Mouse (Mus musculus): Measurements from ENCODE around the gene Olfr1308. TPM values are rescaled to one million over a fixed set of nuclear protein-coding genes. Genes with fewer than 3 reads are reported as not detected.

The Olfr1308 gene
- polyA plus RNA-seq (2014; fragmentation: Nextera tagmentation; extraction: Ambion mirVana): not detected in 2 replicates

GRCm38 (mm10) chr2:111964844-111965243 lies at the start of gene Olfr1308:
Gene Olfr1308 (minus strand): TSS chr2:111964944.
- ATAC-seq (ENCODE audit: low FRiP score): no peak
- Histone ChIP-seq H3K36me3 (ENCODE audit: control insufficient read depth, insufficient read depth, low read length) (no peaks in the 10 kb centered on the region), H3K9me3 (ENCODE audit: control insufficient read depth, low read length) (no peaks in the 10 kb centered on the region), H3K27me3 (ENCODE audit: control insufficient read depth, insufficient read depth, low read length) (no peaks in the 10 kb centered on the region), H3K4me1 (ENCODE audit: control insufficient read depth, insufficient read depth, low read length) (no peaks in the 10 kb centered on the region), H3K9ac (ENCODE audit: low read length) (no peak within 1 kb of the TSS), H3K4me3 (ENCODE audit: low read depth, low read length) (no peak within 1 kb of the TSS), H3K4me2 (no peak within 1 kb of the TSS), H3K27ac (ENCODE audit: low read depth, low read length) (no peak within 1 kb of the TSS)
- 54% methylated on average over 1 of the region's 1 CpGs for WGBS
- DNase-seq (ENCODE audit: low spot score, missing footprints): no peak

- H3K9me3 ChIP-seq (ENCODE audit: control insufficient read depth, low read length): no peaks in the 10 kb centered on the region
- ATAC-seq (ENCODE audit: low FRiP score): no peak
- H3K27me3 ChIP-seq (ENCODE audit: control insufficient read depth, insufficient read depth, low read length): no peaks in the 10 kb centered on the region
- H3K9ac ChIP-seq (ENCODE audit: low read length): no peak within 1 kb of the TSS
- H3K4me1 ChIP-seq (ENCODE audit: control insufficient read depth, insufficient read depth, low read length): no peaks in the 10 kb centered on the region
- DNase-seq (ENCODE audit: low spot score, missing footprints): no peak
- H3K4me2 ChIP-seq: no peak within 1 kb of the TSS
- H3K27ac ChIP-seq (ENCODE audit: low read depth, low read length): no peak within 1 kb of the TSS
- no peak within 1 kb of the TSS for H3K4me3 ChIP-seq (ENCODE audit: low read depth, low read length)
- no peaks in the 10 kb centered on the region for H3K36me3 ChIP-seq (ENCODE audit: control insufficient read depth, insufficient read depth, low read length)
Measured at GRCm38 (mm10) chr2:112012608-112013007, 47.9 kb upstream of the Olfr1308 start, which contains the start of gene Olfr1310. Gene Olfr1310 (minus strand): TSS chr2:112012708.

DNA sequence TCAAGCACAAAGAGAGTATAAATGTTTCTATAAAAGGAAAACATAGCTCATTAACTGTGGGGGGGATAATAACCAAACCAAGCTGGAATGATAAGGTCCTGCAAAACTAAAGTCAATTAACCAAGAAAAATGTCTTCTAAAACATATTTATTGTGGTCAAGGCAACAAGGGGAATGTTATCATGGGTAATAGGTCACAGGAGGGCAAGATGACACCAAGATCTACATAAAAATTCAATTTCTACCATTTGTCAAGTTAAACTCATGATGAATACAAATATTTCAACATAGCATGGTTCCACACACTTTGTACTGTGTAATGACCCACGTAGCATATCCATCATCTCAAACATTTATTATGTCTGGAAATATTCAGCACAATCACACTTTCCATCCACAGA lies 25.4 kb upstream of the Olfr1308 start, which contains the start of gene Olfr1309:
Gene Olfr1309 (minus strand): TSS at position 101 of the 400 bp plus-strand sequence.
- H3K9me3 ChIP-seq (ENCODE audit: control insufficient read depth, low read length): no peaks in the 10 kb centered on the region
- DNase-seq (ENCODE audit: low spot score, missing footprints): no peak
- H3K36me3 ChIP-seq (ENCODE audit: control insufficient read depth, insufficient read depth, low read length): no peaks in the 10 kb centered on the region
- WGBS: 62% methylated on average over 1 of the region's 1 CpGs
- no peak within 1 kb of the TSS for H3K4me3 ChIP-seq (ENCODE audit: low read depth, low read length)
- H3K9ac ChIP-seq (ENCODE audit: low read length): no peak within 1 kb of the TSS
- no peak within 1 kb of the TSS for H3K27ac ChIP-seq (ENCODE audit: low read depth, low read length)
- no peak for ATAC-seq (ENCODE audit: low FRiP score)
- H3K27me3 ChIP-seq (ENCODE audit: control insufficient read depth, insufficient read depth, low read length): no peaks in the 10 kb centered on the region
- H3K4me2 ChIP-seq: no peak within 1 kb of the TSS
- H3K4me1 ChIP-seq (ENCODE audit: control insufficient read depth, insufficient read depth, low read length): no peaks in the 10 kb centered on the region

DNA sequence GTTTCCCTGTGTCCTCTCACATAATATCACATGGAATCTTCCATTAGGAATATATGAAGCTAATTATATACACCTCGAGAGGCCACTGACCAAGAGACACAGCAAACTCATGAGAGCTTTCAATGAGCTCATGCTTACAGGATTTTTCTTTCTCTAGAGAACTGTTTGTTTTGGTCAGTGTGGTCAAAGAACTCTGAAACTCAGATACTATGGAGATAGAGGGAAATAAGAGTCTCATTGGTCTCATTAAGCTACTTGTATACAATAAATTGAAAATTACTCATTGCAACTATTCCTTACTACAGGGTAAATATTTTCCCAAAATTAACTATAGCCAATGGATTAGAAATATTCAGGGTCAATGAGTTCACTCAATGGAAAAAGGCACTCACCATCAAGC lies 15.4 kb downstream of the Olfr1308 start, which contains the start of gene Olfr1307:
Gene Olfr1307 (minus strand): TSS at position 101 of the 400 bp plus-strand sequence.
- Histone ChIP-seq H3K36me3 (ENCODE audit: control insufficient read depth, insufficient read depth, low read length) (no peaks in the 10 kb centered on the region), H3K4me2 (no peak within 1 kb of the TSS)
- WGBS: 82% methylated on average over 1 of the region's 1 CpGs

GRCm38 (mm10) chr2:111916171-111916570 lies 48.6 kb downstream of the Olfr1308 start, which contains the start of gene Olfr1306:
Gene Olfr1306 (minus strand): TSS chr2:111916271.
- H3K9ac ChIP-seq (ENCODE audit: low read length): no peak within 1 kb of the TSS
- WGBS: 82% methylated on average over 1 of the region's 1 CpGs
- H3K9me3 ChIP-seq (ENCODE audit: control insufficient read depth, low read length): no peaks in the 10 kb centered on the region
- H3K4me2 ChIP-seq: no peak within 1 kb of the TSS
- no peaks in the 10 kb centered on the region for H3K36me3 ChIP-seq (ENCODE audit: control insufficient read depth, insufficient read depth, low read length)
- no peaks in the 10 kb centered on the region for H3K27me3 ChIP-seq (ENCODE audit: control insufficient read depth, insufficient read depth, low read length)
- H3K27ac ChIP-seq (ENCODE audit: low read depth, low read length): no peak within 1 kb of the TSS
- DNase-seq (ENCODE audit: low spot score, missing footprints) (no peak), ATAC-seq (ENCODE audit: low FRiP score) (no peak)
- no peaks in the 10 kb centered on the region for H3K4me1 ChIP-seq (ENCODE audit: control insufficient read depth, insufficient read depth, low read length)
- H3K4me3 ChIP-seq (ENCODE audit: low read depth, low read length): no peak within 1 kb of the TSS

More for the DNA sequence above, 15.4 kb downstream of the Olfr1308 start, which contains the start of gene Olfr1307:
- Histone ChIP-seq H3K4me1 (ENCODE audit: control insufficient read depth, insufficient read depth, low read length) (no peaks in the 10 kb centered on the region), H3K4me3 (ENCODE audit: low read depth, low read length) (no peak within 1 kb of the TSS), H3K27ac (ENCODE audit: low read depth, low read length) (no peak within 1 kb of the TSS), H3K9ac (ENCODE audit: low read length) (no peak within 1 kb of the TSS), H3K9me3 (ENCODE audit: control insufficient read depth, low read length) (no peaks in the 10 kb centered on the region), H3K27me3 (ENCODE audit: control insufficient read depth, insufficient read depth, low read length) (no peaks in the 10 kb centered on the region)
- ATAC-seq (ENCODE audit: low FRiP score) (no peak), DNase-seq (ENCODE audit: low spot score, missing footprints) (no peak)

Other genes with a start within 250 kb of the Olfr1308 start
- not detected in 2 replicates for gene Olfr1301, start 213.9 kb downstream of the Olfr1308 start, polyA plus RNA-seq (2014; fragmentation: Nextera tagmentation; extraction: Ambion mirVana)
- gene Olfr1302, start 187.5 kb downstream of the Olfr1308 start, polyA plus RNA-seq (2014; fragmentation: Nextera tagmentation; extraction: Ambion mirVana): not detected in 2 replicates
- gene Olfr1303, start 144.6 kb downstream of the Olfr1308 start, polyA plus RNA-seq (2014; fragmentation: Nextera tagmentation; extraction: Ambion mirVana): not detected in 2 replicates
- gene Olfr1305, start 87.8 kb downstream of the Olfr1308 start, polyA plus RNA-seq (2014; fragmentation: Nextera tagmentation; extraction: Ambion mirVana): not detected in 2 replicates
- gene Olfr1306, start 48.7 kb downstream of the Olfr1308 start, polyA plus RNA-seq (2014; fragmentation: Nextera tagmentation; extraction: Ambion mirVana): not detected in 2 replicates
- gene Olfr1307, start 15.5 kb downstream of the Olfr1308 start, polyA plus RNA-seq (2014; fragmentation: Nextera tagmentation; extraction: Ambion mirVana): not detected in 2 replicates
- not detected in 2 replicates for gene Olfr1309, start 25.3 kb upstream of the Olfr1308 start, polyA plus RNA-seq (2014; fragmentation: Nextera tagmentation; extraction: Ambion mirVana)
- gene Olfr1310, start 47.8 kb upstream of the Olfr1308 start, polyA plus RNA-seq (2014; fragmentation: Nextera tagmentation; extraction: Ambion mirVana): not detected in 2 replicates
- not detected in 2 replicates for gene Olfr1311, start 59.5 kb upstream of the Olfr1308 start, polyA plus RNA-seq (2014; fragmentation: Nextera tagmentation; extraction: Ambion mirVana)
- not detected in 2 replicates for gene Olfr1312, start 85.3 kb upstream of the Olfr1308 start, polyA plus RNA-seq (2014; fragmentation: Nextera tagmentation; extraction: Ambion mirVana)
- gene Olfr1313, start 112.9 kb upstream of the Olfr1308 start, polyA plus RNA-seq (2014; fragmentation: Nextera tagmentation; extraction: Ambion mirVana): not detected in 2 replicates
- not detected in 2 replicates for gene Olfr1314, start 131.8 kb upstream of the Olfr1308 start, polyA plus RNA-seq (2014; fragmentation: Nextera tagmentation; extraction: Ambion mirVana)
- gene Olfr1315-ps1, start 150.5 kb upstream of the Olfr1308 start, polyA plus RNA-seq (2014; fragmentation: Nextera tagmentation; extraction: Ambion mirVana): not detected in 2 replicates
- not detected in 2 replicates for gene Olfr1316, start 170.0 kb upstream of the Olfr1308 start, polyA plus RNA-seq (2014; fragmentation: Nextera tagmentation; extraction: Ambion mirVana)
- gene Olfr1317, start 175.4 kb upstream of the Olfr1308 start, polyA plus RNA-seq (2014; fragmentation: Nextera tagmentation; extraction: Ambion mirVana): not detected in 2 replicates
- gene Olfr1318, start 189.3 kb upstream of the Olfr1308 start, polyA plus RNA-seq (2014; fragmentation: Nextera tagmentation; extraction: Ambion mirVana): not detected in 2 replicates

Measured in midbrain, embryonic 11.5 days (tissue).